Mouse (Mus musculus) central nervous system, embryonic 14 days (tissue): Measurements from ENCODE around the gene Spaca9. TPM values are rescaled to one million over a fixed set of nuclear protein-coding genes. Genes with fewer than 3 reads are reported as not detected.

ENCODE experiments used
- polyA plus RNA-seq: library from polyadenylated mRNA; depleted of rRNA; stranded (reverse); fragments of >200 nt; gene quantifications from 2 replicates; pipeline ENCODE4 v1.2.3, GENCODE M21; 2012; rRNA removed

Gene Spaca9
- 1.8 and 2.3 TPM in 2 replicates for polyA plus RNA-seq

DNA sequence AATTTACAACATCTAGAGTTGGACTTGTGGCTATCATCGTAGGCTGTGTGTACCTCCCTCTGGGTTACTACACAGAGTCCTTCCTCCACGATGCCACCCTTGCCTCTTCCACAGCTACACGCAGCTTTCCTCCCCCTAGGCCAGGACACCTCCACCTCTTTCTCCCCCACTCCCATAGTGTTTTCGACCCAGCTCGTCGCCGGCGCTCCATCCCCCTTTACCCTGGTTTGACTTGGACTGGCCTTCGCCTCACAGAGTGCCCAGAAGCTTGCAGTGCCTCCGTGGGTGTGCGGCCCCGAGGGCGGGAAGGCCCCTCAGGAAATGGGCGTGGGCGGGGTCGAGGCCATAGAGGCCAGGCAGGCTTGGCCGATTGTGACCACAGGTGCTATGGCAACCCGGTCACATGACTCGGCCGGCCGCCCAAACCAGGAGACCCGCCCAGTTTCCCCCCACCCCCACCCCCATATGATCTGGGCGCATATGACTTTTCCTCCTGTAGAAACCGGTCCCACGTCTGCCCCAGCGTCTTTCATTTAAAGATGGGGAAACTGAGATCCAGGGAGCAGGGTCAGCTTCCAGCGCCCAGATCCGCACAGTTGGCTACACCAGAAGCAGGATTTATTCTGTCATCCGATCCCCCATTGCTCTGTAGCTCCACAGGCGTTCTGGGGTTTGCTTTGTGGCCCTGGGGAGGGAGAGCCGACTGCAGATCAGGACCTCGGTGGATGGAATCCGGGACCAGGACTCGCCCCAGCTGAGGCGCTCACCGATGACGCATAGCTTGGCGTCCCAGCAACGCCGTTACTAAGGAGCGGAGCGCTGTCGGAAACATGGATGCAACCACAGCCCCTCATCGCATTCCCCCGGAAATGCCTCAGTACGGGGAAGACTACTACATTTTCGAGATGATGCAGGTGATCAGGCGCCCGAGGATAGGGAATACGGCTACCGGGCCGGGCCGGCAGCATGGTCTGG lies at the start of gene Spaca9, which contains the start of gene Ak8:
TSS of gene Spaca9 (minus strand) at position 367 of the 975 bp plus-strand sequence.
TSS of gene Ak8 (plus strand) at position 804 of the 975 bp plus-strand sequence.

Other genes starting within 250 kb of the Spaca9 start
- 1.5 and 2.2 TPM in 2 replicates for gene 1700007K13Rik, start 233.4 kb downstream of the Spaca9 start, polyA plus RNA-seq
- 49.6 and 51.9 TPM in 2 replicates for gene Mrps2, start 231.7 kb downstream of the Spaca9 start, polyA plus RNA-seq
- 1.2 and 1.9 TPM in 2 replicates for gene Gbgt1, start 202.8 kb downstream of the Spaca9 start, polyA plus RNA-seq
- gene Gm10134, start 193.6 kb downstream of the Spaca9 start, polyA plus RNA-seq, result 0.28 and 0.93 TPM in 2 replicates
- 166 TPM in 2 replicates for gene Ralgds, start 186.6 kb downstream of the Spaca9 start, polyA plus RNA-seq
- gene Cel, start 136.3 kb downstream of the Spaca9 start, polyA plus RNA-seq, result 0.05 and 0.06 TPM in 2 replicates
- gene Gtf3c5, start 116.0 kb downstream of the Spaca9 start, polyA plus RNA-seq, result 48.4 and 52.5 TPM in 2 replicates
- gene Gfi1b, start 77.7 kb downstream of the Spaca9 start, polyA plus RNA-seq, result 0.12 and 0.18 TPM in 2 replicates
- gene Tsc1, start 58.5 kb downstream of the Spaca9 start, polyA plus RNA-seq, result 31.2 and 34.3 TPM in 2 replicates
- 1.2 TPM in 2 replicates for gene Ak8, start 437 bp upstream of the Spaca9 start, polyA plus RNA-seq
- 22.7 and 22.8 TPM in 2 replicates for gene Gtf3c4, start 140.6 kb upstream of the Spaca9 start, polyA plus RNA-seq
- gene Ddx31, start 140.7 kb upstream of the Spaca9 start, polyA plus RNA-seq, result 13.1 and 13.7 TPM in 2 replicates
- gene Barhl1, start 216.9 kb upstream of the Spaca9 start, polyA plus RNA-seq, result 21.3 and 31.6 TPM in 2 replicates